Mouse (Mus musculus): ENCODE measurements around the gene Babam2.

Babam2 gene

DNA sequence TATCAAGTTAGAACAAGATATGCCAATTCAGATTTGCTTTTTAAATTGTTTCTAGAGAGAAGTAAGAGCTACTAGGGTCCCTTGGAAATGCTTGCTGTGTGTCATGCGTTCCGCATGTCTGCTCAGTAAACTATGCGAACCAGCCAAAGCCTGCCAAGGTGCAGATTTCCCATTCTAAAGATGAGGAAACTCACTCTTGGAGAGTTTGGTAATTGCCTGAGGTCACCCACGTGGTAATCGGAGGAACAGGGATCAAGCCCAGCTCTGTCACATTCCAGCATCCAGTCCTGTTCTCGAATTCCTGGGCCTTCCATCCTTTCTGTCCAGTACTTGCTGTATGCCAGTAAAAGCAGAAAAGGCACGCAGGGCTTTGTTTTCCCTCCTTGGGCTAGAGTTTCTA, 345.7 kb downstream of the Babam2 start:
- no peak for DNase-seq (ENCODE audit: low spot score in 2 of 2)

DNA sequence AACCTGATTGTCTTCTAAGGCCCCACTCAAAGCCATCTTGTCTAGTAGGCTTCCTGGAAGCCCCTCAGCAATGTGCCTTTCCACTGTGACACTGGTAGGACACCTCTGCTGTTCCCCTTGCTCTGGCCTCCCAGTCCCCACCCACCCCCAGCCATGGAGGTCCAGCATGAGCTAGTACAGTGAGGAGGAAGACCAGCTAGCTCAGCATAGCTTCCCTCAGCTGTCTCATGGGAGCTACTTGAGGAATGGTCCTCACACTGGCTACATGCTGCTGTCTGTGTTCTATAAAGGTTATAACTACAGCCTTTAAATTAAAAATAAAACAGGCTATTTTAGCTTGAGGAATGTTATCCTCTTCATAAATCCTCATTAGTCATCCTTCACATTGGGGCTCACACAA, 346.5 kb downstream of the Babam2 start:
- DNase-seq (ENCODE audit: low spot score in 2 of 2): no peak

DNA sequence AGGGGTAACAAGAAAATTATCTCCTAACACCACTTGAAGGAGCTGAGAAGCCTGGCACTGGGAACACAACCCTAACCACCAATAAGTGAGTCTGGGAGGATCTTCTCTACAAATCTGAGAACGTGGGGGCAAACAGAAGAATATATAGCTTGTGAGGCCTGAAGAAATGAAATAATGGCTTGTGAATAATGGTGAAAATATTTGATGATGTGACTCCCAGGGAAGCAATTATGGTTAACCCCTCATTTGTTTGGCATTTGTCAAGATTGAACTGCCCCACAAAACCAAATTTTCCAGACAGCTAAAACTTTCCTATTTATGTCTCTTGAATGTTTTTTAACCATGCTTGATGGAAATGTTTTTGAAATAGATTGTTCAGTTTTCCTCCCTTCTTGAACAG, 354.4 kb downstream of the Babam2 start:
- no peak for DNase-seq (ENCODE audit: low spot score in 2 of 2)

DNA sequence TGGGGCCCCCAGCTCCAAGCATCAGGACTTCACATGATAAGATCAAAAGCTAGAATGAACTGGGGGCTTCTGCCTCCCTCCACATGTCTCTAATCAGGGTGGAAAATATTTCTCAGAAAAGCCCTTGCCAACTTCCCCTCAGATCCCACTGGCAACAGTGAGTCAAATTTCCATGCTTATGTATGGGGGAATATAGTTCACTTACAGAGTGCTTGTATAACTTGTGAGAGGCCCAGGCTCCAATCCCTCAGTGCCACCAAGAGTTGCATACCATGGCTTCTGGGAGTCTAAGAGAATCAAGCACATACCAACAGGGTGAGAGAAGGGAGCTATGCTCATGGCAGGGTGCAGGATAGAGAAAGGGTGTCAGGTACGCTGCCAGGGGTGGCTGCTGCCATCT, 355.0 kb downstream of the Babam2 start:
- no peak for DNase-seq (ENCODE audit: low spot score in 2 of 2)

DNA sequence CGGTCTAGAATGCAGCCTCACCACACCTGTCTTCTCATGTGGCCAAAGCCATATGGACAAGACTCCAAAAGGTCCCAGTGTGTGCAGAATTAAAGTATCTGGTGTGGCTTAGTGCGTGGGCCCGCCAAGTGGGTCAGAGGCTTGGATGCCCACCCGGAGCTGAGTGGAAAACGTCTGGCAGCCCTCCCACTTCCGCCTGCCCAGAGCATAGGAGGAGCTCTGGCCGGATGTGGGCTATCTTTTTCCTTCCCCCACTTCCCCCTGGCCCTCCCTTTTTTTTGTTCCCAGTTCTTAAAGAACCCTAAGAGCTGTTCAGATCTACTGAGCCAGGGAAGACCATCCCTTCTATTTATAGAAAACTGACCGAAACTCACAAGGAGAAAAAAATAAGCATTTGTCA, 356.0 kb downstream of the Babam2 start:
- no peak for DNase-seq (ENCODE audit: low spot score in 2 of 2)

DNA sequence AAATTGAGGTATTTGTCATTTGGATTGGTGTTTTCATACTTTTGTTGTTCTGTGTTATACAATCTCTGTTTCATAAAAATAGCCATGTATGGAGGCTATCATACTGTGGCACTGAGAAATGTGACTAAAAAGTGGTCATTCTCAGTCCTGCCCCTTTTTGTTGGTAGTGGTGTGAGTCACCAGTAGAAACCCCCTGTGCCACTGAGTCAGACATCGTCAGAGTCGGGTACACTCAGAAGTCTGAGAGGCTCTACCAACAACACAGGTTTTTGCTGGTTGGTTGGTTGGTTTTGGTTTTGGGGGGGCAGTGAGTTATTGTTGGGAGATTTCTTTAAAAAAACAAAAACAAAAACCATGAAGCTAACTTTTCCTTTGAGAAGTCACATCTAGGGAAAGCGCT, 358.2 kb downstream of the Babam2 start:
- DNase-seq (ENCODE audit: low spot score in 2 of 2): no peak

DNA sequence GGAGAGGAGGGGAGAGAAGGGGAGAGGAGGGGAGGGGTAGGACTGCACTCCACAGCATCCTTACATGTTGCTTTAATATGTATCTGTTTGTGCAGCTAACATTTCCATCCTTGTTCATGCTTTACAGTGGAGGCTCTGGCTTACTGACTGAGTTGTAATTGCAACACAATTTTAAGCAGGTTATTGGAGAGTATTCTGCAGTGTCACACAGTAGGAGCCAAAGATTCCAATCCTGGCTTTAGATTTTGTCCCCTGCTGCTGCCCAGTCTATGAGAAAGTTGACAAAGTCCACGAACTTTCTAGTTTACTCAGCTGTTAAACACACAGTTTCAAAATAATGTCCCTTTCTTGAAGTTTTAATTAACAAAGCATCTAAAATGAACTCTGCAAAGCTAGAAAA, 358.6 kb downstream of the Babam2 start:
- no peak for DNase-seq (ENCODE audit: low spot score in 2 of 2)

DNA sequence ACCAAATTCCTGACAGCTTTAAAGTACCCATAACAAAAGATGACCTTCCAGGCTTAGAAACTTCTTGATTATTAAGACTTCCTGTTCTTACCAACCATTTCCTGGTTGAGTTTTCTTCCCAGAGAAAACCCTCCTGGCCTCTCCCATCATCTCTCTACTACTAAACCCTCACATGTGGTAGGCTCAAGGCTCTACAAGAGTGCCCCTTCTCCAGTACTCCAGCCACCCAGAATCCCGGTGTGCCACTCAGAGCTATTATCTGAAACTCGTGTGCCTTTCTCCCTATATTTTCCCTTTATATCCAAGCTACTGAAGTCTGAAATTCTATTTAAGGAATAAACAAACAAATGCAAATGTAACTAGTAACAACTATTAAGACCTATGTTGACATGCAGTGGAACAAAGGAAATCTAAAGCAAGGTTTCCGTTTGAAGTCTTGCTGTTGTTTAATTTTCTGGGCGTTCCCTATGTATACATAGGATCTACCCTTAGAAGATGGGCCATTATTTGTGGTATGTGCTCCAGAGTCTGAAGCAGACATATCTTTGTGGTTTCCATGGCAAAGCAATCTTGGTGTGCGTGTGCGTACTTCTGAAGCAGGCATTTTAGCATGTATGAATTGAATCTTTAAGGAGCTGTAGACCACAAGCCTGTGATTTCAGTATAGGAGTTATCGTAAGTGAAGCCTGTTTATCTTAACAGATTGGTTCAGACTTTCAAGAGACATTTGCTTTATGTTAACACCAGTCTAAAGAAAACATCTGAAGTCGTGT, 361.2 kb downstream of the Babam2 start:
- DNase-seq (ENCODE audit: low spot score in 2 of 2): no peak

DNA sequence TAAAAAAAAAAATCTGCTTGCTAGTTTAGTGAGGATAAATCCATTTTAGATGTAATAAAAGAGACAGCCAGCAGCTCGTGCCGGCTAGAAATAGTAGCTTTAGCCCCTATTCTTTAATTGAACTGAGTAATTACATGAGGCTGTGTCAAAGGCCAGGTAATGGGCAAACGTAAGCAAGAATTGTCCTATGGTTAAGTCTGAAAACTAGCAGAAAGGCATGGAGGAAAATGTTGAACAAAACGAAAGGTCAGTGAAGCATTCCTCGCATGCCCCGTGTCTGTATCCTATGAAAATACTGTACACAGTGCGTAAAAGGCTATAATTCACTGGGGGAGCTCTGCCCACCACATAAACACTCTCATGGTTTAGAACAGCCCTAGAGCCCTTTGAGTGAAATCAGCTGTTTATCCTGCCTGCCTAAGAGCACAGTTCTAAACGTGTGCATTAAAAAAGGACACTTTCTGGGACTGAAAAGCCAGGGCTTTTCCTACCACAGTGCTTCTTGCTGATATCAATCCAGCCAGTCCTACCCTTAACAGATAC, 361.8 kb downstream of the Babam2 start:
- DNase-seq (ENCODE audit: low spot score in 2 of 2): no peak

DNA sequence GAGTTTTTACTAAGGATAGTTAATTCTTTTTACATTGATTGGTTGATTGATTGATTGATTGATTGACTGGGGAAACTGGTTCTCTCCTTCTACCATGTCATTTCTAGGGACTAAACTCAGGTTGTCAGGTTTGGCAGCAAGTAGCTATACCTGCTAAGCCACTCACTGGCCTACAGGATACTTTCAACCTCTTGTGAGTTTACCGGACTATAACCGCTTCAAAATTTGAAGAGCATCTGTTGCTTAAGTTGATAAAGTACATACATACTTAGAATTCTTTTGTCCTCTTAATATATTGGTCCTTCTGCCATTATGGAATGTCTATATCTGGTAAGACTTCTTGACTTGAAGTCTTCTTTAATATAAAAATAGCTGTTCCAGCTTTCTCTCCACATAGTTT, 363.0 kb downstream of the Babam2 start:
- no peak for DNase-seq (ENCODE audit: low spot score in 2 of 2)

DNA sequence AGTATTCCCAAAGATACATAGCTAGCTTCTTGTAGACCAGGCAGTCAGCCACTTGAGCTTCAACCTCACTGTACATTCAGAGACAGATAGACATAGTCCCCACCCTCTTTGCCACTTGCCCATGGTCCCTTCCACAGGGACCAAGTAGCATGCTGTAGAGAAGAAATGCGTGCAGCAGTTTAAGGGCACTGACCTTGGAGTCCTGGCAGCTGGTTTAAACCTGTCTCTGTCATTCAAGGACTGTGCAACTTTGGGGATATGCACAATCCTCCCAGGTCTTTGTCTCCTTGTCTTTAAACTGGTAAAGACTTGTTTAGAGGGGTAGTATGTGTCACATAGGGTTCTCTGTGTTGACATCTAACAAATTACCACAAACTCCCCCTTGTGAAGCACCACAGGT, 364.4 kb downstream of the Babam2 start:
- no peak for DNase-seq (ENCODE audit: low spot score in 2 of 2)

DNA sequence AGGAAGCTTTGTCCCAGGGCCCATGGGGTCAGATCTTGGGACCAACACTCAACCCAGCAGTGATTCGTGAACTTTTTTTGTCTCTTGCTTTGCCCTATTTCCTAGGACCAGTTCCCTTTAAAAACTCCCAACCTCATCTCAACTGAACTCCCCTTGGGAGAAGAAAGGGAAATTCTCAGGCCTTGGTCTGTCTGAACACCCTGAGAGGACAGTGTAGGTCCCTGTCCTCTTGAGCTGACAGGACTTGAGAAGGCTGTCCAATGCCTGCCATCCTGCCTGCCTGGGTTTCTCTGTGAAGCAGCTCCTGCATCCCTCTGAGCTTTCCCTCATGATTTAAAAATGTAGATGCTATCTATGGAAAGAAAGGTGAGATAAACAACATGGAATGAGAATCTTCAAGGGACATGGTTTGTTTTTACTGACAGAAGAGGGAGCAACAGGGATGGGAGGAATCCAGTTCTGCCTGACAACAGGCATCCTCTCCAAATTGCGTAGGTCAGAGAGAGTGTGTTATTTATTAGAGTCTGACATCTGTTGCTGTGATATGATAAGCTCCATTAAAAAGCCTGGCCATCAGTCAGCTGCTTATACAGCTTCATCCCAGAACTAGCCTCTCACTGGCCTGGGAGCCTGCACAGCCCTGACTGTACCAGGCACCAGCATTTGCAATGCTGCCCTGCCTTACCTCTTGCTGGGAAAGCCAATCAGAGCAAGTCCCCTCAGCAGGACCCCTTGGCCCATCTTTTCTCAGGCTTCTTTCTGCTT, 367.0 kb downstream of the Babam2 start:
- no peak for DNase-seq (ENCODE audit: low spot score in 2 of 2)

DNA sequence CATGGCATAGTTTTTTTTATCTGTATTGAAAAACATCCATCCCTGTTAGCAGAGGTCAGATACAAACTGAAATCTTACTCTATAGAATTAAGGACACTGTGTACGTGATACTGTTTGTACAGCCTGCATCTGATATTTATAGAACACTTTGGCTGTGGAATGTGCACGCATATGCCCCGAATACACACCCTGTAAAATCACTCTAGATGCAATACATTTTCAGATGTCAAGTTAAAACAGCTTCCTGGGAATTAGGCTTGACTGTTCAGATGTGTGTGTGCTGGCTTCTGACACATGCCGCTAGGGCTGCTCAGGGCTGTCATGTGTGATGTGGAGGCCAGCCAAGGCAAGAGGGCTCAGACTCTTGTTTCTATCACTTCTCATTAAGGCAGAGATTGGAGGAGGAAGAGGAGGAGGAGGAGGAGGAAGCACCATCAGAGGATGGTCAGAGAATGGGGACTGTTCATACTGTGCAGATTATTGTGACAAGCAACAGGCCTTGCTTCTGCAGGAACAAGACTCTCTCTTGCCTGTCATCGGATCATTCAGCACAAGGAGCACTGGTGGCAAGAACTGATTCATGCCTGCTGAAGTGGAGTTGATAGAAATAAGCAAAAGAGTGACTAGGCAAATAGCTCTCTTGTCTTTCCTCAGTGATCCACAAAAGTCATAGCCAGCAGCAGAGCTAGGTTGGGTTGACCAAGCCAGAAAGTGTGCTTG, 368.7 kb downstream of the Babam2 start:
- no peak for DNase-seq (ENCODE audit: low spot score in 2 of 2)

DNA sequence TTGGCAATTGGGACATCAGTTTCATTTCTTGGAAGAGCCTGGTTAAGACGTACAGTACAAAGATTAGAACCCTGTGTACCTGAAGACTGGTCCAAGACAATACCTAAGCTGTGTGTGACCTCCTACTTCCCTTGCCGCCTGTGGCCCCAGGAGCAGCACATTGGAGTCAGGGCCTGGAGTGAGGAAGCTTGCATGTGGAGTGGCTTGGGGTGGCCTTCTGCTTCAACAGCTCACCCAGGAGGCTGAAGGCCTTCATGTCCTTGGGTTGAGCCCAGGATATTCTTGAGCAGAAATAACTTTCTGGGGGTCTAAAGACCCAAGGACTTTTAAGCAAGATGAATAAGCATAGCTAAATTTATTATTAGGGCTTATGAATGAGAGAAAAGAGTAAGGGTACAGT, 369.4 kb downstream of the Babam2 start:
- no peak for DNase-seq (ENCODE audit: low spot score in 2 of 2)

DNA sequence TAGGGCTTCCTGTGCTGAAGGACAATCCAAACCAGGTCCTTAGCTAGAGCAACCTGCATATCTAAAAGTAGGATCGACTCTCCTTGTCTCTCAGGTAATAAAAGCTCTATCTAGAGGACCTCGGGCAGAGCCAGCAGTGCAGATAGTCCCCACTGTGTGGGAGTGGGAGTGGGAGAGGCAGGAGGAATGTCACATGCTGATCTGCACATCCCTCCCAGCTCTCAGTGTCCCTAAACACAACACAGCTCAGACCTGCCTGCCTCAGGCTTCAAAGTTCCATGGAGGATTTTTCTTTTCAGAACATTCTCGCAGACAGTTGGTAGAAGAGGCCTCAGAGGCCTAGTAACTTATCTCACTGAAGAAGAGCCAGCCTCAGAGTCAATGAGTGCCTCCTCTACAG, 371.1 kb downstream of the Babam2 start:
- no peak for DNase-seq (ENCODE audit: low spot score in 2 of 2)

DNA sequence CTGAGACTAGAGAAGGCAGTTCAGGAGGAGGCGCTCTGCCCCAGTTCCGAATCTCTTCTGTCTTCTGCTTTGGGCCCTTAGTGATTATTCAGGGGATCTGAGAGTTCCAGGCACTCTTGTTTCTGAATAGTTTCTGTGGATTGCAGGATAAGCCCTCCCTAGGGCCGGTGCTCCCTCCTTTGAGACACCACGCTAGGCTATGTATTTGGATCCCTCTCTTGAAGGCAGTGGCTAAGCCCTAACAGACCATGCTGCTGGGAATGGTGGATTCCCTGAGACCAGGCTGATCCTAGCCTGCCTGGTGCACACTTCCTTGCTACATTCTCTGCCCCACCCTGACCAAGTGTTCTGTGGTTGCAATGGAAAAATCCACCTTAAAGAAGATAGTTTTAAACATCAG, 371.6 kb downstream of the Babam2 start:
- DNase-seq (ENCODE audit: low spot score in 2 of 2): no peak

DNA sequence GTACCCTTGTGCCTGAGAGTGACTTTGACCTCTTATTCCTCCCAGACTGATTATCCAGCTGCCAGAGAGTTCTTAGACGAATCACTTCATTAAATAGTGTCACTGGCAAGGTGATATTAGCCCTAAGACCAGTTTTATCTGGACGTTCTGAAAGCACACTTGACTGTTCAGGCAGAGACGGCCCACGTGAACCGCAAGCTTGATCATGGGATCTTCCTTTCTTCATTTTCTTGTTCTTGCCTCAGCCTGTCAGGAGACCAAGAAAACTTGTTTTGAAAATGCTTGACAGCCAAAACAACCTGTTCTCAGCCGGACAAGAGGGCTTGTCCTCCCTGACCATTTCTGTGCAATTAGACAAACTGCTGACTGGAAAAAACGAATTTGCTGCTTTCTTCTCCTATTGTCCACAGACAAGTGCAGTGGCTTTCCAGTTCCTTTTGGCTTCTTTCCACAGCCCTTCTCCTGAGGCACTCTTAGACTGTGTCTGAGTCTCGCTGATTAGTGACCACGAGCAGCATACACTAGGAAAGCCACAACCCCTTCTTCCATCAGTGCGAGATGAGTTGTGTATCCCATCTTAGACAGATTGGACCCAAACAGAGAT, 372.2 kb downstream of the Babam2 start:
- DNase-seq (ENCODE audit: low spot score in 2 of 2): no peak

DNA sequence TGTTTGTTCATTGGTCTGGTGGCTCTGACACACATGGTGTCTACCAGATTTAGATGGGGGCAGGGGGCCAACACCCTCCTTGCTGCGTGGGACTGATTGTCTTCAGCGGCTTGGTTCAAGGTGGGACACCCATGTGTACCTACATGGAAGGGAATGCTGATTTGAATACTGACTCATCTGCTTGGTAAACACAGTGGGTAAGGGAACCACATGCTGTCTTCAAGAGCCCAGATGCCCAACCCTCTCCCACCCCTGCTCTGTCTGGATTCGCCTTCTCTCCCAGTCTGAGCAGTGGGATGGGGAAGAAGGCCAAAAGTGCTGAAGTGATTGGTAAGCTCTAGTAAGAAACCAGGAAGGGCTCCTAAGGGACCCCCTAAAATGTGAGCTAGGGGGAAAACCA, 373.3 kb downstream of the Babam2 start:
- DNase-seq (ENCODE audit: low spot score in 2 of 2): peak in 1 of 2 experiments; percentile 18

DNA sequence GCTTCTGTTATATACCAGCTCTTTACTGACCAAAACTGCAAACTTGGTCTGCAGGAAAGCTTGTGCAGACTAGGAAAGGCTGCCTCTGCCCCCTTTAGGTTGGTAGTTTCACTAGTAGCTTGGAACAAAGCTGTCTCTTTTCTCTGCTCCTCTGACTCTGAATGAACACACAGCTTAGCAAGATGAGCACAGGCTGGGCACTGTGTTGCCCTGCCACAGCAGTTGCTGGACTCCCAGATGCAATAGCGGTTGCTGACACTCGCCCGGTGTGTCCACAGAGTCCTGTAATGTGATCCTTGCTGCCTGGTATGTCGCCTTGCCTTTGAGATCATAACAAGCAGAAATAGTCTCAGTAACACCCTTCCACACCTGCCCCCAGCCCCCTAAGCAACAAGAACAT, 373.8 kb downstream of the Babam2 start:
- DNase-seq (ENCODE audit: low spot score in 2 of 2): no peak

DNA sequence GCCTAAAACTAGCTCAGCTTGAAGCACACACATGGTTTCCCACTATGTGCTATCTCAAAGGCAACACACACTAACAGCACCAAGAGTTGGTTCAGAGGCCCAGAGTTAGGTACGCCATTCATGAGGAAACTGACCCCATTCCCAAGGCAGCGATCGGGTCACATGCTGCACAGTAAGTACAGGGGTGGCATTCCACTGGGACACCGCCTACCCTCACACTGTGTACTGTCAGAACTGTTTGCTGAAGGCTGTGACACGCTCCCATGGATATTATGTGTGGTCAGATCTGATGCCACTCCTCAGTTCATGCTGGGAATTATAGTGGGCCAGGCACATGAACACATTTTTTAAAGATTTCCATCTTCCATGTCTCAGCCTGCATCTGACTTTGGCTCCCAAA, 374.3 kb downstream of the Babam2 start:
- DNase-seq (ENCODE audit: low spot score in 2 of 2): no peak

DNA sequence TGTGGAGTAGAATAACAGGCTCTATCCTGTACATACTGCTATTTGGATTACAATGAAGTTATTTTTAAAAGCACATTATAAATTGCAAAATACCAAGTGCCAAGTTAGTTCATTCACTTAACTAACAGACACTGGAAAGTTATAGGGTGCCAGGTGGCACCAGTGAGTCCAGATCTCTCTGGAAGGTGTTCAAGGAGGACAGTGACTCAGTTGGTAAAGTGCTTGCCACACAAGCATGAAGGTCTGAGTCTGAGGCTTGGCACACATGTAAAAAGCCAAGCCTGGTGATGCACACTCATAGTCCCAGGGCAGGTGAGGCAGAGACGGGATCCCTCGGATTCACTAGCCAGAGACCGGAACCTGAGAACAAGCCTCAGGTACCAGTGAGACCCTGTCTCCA, 375.4 kb downstream of the Babam2 start:
- DNase-seq (ENCODE audit: low spot score in 2 of 2): no peak

DNA sequence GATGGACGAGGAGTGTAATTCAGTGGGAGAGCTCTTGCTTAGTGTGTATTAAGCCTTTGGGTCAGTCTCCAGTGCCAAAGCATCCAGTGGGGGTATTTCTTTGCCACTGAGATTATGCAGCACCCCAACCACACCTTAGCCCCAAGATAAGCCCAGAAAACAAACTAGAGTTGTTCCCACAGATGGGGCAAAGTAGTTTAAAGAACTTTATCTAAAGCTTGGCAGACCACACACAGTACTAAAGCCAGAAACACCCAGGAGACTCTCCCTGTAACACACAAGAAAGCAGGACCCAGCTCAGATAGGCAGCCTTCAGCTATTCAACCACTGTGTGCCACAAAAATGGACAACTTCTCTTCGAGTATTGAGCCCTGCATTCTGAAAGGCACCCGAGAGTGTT, 376.6 kb downstream of the Babam2 start:
- DNase-seq (ENCODE audit: low spot score in 2 of 2): no peak
